9 mouse cellular contexts compared by ENCODE assay signal in the genomic region with DNA sequence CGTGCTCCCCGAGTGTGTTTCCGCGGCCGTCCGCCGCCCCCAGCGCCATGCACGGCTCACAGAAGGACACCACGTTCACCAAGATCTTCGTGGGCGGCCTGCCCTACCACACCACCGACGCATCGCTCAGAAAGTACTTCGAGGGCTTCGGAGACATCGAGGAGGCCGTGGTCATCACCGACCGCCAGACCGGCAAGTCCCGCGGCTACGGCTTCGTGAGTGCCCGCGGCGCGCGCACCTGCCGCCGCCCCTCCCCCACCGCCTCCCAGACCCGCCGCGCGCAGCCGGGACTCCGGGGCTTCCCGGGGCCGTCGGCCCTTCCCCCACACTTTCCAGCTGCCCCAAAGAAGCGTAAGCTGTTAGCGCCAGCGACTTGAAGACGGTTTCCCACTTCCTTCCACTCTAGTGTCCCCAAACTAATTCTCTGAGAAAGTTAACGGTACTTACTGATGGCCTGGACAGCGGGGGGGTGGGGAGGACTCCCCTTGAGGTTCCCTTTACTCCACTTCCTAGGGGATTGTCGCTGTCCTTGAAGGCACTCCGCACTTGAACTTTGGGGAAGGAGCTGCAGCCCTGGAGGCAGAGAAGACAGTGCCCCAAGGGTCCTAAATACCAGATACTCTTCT. TPM values are rescaled to one million over a fixed set of nuclear protein-coding genes. Genes with fewer than 3 reads are reported as not detected.
DNase-seq lines count a peak whose midpoint lies in the region; ATAC-seq lines count a peak whose summit lies in the region.
"Had no signal": no experiment of that assay in that cellular context is flagged by ENCODE, and none has a peak within 500 bp of the region (broad histone marks: within the 10 kb centered on the region; RNA-seq: fewer than 3 reads in every experiment).

No protein-coding gene starts in this region.

- peaks cover 41% of the 10 kb centered on the region for H3K27me3 ChIP-seq in embryonic facial prominence, embryonic 10.5 days (replicated peaks; ENCODE audit: low read depth, poor library complexity, severe bottlenecking)
- H3K27me3 ChIP-seq in neural tube, embryonic 13.5 days = peaks cover 36% of the 10 kb centered on the region

- H3K27ac ChIP-seq in embryonic facial prominence, embryonic 10.5 days (replicated peaks) = peak overlapping the region; percentile 90
- peak overlapping the region; percentile 74 for H3K27ac ChIP-seq in neural tube, embryonic 13.5 days (replicated peaks)

- ATAC-seq in neural tube, embryonic 13.5 days (ENCODE audit: low read depth) = peak; percentile 45

- peak overlapping the region; percentile 81 for H3K4me3 ChIP-seq in embryonic facial prominence, embryonic 10.5 days
- H3K4me3 ChIP-seq in neural tube, embryonic 13.5 days = peak overlapping the region; percentile 84

- intact Hi-C loops in heart, postnatal 10 days (cut with DNase I) = loop anchor here (2.0 to 10.0 kb wide), 2 partner anchors 23 to 233 kb away; no protein-coding TSS in a partner anchor

- H3K4me2 ChIP-seq in neural tube, embryonic 13.5 days = peak overlapping the region; percentile 94

- H3K9me3 ChIP-seq in embryonic facial prominence, embryonic 10.5 days = no peaks in the 10 kb centered on the region
- no peaks in the 10 kb centered on the region for H3K9me3 ChIP-seq in neural tube, embryonic 13.5 days

- under 1% methylated on average over 51 of the region's 51 CpGs for WGBS in embryonic facial prominence, embryonic 10.5 days
- under 1% methylated on average over 51 of the region's 51 CpGs for WGBS in neural tube, embryonic 13.5 days

- H3K9ac ChIP-seq in neural tube, embryonic 13.5 days = peak overlapping the region; percentile 84

- peak; percentile 50 to 85 for DNase-seq in adrenal gland, adult (ENCODE audit: inconsistent age in 2 of 2, low spot score in 1 of 2)
- DNase-seq in adrenal gland, adult 8-10 months = no peak
- DNase-seq in ES-CJ7 (ENCODE audit: low read depth, low spot score) (peak; percentile 41), liver (peak; percentile 81)
- peak; percentile 81 for DNase-seq in embryonic facial prominence, embryonic 10.5 days (ENCODE audit: low spot score)
- peak; percentile 67 to 70 for DNase-seq in heart, postnatal 10 days
- DNase-seq in frontal cortex, postnatal 14 days (ENCODE audit: low spot score in 2 of 2) = no peak

- H3K36me3 ChIP-seq in embryonic facial prominence, embryonic 10.5 days (replicated peaks) = peaks cover 41% of the 10 kb centered on the region
- H3K36me3 ChIP-seq in neural tube, embryonic 13.5 days = peaks cover 4% of the 10 kb centered on the region; the same call in 1 of the 2 replicates

- H3K4me1 ChIP-seq in embryonic facial prominence, embryonic 10.5 days = peaks cover 78% of the 10 kb centered on the region
- H3K4me1 ChIP-seq in neural tube, embryonic 13.5 days (replicated peaks) = peaks cover 69% of the 10 kb centered on the region

RNA-seq across cellular contexts. Expression of a gene that starts 1.9 kb away (rescaled TPM):
- 10 to 100 TPM; 16.0 to 26.0 (median 21.5) TPM for total RNA-seq in adrenal gland, adult 8-10 months (2022)
- polyA plus RNA-seq in embryonic facial prominence, embryonic 10.5 days (2016; fragmentation: Nextera tagmentation; extraction: Ambion mirVana) = 85.7 and 95.6 TPM in 2 replicates
- 100 to 1,000 TPM; 146 to 187 TPM for total RNA-seq in heart, postnatal 10 days (2021)
- polyA plus RNA-seq in neural tube, embryonic 13.5 days (2015; fragmentation: Nextera tagmentation; extraction: Ambion mirVana) = 18.3 and 21.5 TPM in 2 replicates

RNA-seq across cellular contexts. Expression of a gene that starts 22.3 kb away (rescaled TPM):
- total RNA-seq in adrenal gland, adult 8-10 months (2022) = 10 to 100 TPM; 67.3 to 77.6 (median 73.4) TPM
- polyA plus RNA-seq in embryonic facial prominence, embryonic 10.5 days (2016; fragmentation: Nextera tagmentation; extraction: Ambion mirVana) = 176 and 179 TPM in 2 replicates
- 10 to 100 TPM; 37.7 to 42.8 TPM for total RNA-seq in heart, postnatal 10 days (2021)
- 106 and 110 TPM in 2 replicates for polyA plus RNA-seq in neural tube, embryonic 13.5 days (2015; fragmentation: Nextera tagmentation; extraction: Ambion mirVana)

RNA-seq across cellular contexts. Expression of a gene that starts 44.7 kb away (rescaled TPM):
- not detected for total RNA-seq in adrenal gland, adult 8-10 months (2022)
- 0.26 and 0.46 TPM in 2 replicates for polyA plus RNA-seq in embryonic facial prominence, embryonic 10.5 days (2016; fragmentation: Nextera tagmentation; extraction: Ambion mirVana)
- total RNA-seq in heart, postnatal 10 days (2021) = not detected
- polyA plus RNA-seq in neural tube, embryonic 13.5 days (2015; fragmentation: Nextera tagmentation; extraction: Ambion mirVana) = 0.43 and 0.48 TPM in 2 replicates
- total RNA-seq: heart, adult 18-20 months had no signal

Comparison
In these comparisons a context has a peak if more than half of its experiments do, and no peak if none do; other contexts are left out.
1. DNase-seq: peak in adrenal gland, adult (2 of 2), ES-CJ7 (single experiment), embryonic facial prominence, embryonic 10.5 days (single experiment), heart, postnatal 10 days (2 of 2) and liver (single experiment); none in adrenal gland, adult 8-10 months (single experiment) and frontal cortex, postnatal 14 days (0 of 2).
2. RNA of a gene that starts 1.9 kb away (total RNA-seq): 146 to 187 TPM in heart, postnatal 10 days; 16.0 to 26.0 TPM in adrenal gland, adult 8-10 months; every median in the first group is over 4 times any median in the second.